Mouse (Mus musculus) layer of hippocampus, adult 8-10 months (tissue): ENCODE data around the gene Bst1. TPM values are rescaled to one million over a fixed set of nuclear protein-coding genes. Genes with fewer than 3 reads are reported as not detected.

Experiments
- DNase-seq, 2 experiments: peaks; one replicate each; pipeline ENCODE4 v3.0.0; 2022; ENCODE audit warnings: low spot score in 2 of 2
- total RNA-seq, 4 experiments: library from RNA; stranded (reverse); gene quantifications; 2 replicates each; pipeline ENCODE4 v1.2.4; 2022

Bst1 gene
- total RNA-seq, 4 experiments from 2014 or later = 0.37 TPM; not detected in 3

- DNase-seq = no peak
Measured at GRCm38 (mm10) chr5:43853868-43854488, 35.3 kb downstream of the Bst1 start.

DNA sequence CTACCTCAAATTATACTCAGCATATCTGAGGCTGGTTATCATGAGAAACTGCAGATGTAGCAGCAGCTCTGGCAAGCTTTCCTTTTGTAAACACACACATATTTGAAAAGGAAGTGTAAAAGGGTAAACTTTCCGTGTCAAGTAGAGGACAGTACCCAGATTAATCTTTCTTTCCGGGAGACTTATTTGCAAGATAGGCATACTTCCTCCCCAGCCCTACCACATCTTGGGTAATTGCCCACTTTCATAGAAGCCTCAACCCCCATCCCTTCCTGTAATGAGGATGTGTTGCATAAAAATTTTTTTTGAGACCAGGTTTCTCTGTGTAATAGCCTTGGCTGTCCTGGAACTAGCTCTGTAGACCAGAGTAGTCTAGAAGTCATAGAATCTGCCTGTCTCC is 37.1 kb downstream of the Bst1 start:
- no peak for DNase-seq

DNA sequence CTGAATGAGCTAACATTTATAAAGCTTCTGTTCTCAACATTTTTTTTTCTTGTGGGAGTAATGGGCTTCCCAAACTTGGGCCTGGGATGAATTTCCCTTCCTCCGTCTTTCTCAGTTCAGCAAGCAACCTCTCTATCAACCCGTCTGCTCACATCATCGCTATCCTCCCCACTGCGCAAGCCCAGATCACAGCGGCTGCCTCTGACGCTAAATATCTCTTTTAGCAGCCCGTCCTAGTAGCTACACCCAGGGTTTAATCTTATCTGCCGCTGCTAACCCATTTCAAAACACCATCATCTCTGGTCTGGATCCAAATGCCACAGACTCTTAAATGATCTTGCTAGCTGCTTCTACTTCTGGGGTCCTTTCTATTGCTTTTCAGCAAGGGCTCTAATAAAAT is 41.0 kb downstream of the Bst1 start:
- DNase-seq = no peak

DNA sequence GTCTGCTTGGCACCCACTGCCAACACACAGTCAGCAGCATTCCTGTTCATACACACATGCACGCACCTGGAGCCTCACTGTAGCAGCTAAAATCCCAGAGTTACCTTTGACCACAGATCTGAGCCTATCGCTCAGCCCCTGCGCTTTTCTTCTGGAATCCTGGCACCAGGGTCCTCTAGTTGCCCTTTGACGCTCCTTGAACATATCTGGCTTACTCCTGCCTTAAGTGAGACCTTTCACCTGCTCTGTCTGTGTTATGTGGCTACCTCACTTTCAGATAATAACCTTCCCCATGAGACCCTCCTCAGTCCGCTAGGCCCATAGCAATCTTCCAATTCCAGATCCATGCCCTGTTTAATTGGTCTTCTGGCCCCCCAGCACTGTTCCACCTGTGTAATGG is 41.4 kb downstream of the Bst1 start:
- DNase-seq = no peak

GRCm38 (mm10) chr5:43860670-43861431 is 42.2 kb downstream of the Bst1 start:
- DNase-seq = no peak

DNA sequence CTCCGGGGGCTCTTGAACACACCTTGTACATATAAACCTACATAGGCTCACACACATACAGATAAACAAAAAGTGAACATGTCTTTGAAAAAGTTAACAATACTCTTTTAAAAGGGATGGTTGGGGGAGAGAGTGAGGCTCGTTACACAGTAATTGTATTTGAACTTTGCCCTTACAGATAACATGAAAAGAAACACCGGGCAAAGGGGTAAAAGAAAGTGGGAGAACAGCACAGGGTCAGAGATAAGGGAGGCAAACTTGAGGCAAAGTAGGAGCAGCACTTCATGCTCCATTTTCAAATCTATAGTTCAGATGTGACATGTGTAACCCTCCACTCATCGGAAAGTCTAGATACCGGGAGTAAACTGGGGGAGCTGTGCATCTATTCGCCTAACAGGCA is 45.0 kb downstream of the Bst1 start:
- DNase-seq = no peak

DNA sequence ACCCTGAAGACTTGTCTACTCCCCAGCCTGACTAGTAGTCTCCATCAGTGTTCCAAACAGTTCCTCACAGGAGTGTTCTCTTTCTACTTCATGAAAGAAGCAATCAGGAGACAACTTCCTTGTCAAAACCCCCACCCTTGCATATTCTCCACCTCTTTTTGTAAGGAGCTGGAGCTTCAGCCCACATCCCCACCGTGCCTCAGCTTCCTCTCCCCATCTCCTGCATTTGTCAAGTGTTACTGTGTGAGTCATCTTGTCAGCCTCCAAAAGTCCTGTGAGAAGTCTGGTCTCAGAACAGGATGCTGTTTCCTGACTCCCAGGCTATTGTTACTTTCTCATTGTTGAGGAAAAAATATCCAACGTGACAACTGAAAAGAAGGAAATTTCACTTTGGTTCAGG is 46.6 kb downstream of the Bst1 start:
- DNase-seq = no peak

DNA sequence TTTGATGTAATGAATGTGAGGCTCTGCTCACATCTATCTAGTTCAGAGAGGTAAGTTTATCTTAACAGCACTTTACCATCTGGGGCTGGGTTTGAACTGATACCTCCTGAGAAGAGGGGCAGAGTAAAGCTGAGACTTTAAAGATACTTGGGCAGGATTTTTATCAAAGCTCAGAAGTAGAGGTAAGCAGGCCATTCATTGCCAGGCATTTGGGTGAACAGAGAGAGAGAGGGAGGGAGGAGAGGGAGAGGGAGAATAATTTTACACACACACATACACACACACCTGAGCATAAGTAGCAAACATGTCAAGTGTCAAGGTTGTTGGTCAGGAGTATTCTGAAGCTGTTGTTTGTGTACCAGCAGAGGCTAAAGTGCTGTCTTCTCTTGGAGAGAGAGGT is 49.6 kb downstream of the Bst1 start, which contains the start of gene Cd38:
Gene Cd38, plus strand, starts transcription at position 301 of the 400 bp plus-strand sequence.
- DNase-seq = no peak

GRCm38 (mm10) chr5:43868711-43869600 is 50.3 kb downstream of the Bst1 start:
- peak in 1 of 2 experiments; percentile 17 for DNase-seq

- DNase-seq = no peak
Measured at GRCm38 (mm10) chr5:43871845-43872244, 53.2 kb downstream of the Bst1 start.

DNA sequence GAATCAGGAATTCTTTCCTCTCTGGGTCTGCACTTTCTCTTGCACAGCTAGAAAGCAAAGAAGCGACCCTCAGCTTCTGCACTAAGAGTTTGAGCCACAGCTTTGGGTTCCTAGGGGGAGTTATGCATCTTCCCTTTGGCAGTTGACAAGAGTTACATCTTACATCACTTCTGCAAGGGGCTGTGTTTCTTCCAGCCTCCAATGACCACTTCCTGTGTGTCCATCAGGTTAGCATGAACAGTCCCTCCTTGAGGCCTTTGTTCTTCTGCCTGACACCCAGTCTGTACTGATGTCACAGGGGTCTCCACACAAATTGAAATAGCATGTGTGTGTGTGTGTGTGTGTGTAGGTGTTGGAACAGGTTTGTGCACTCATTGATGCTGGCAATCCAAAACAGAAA is 54.0 kb downstream of the Bst1 start:
- DNase-seq = no peak

GRCm38 (mm10) chr5:43882034-43882433 is 63.3 kb downstream of the Bst1 start:
- DNase-seq = no peak

- no peak for DNase-seq
Measured at GRCm38 (mm10) chr5:43885060-43885820, 66.6 kb downstream of the Bst1 start.

- peak in 1 of 2 experiments; percentile 38 for DNase-seq
Measured at GRCm38 (mm10) chr5:43892386-43892785, 73.7 kb downstream of the Bst1 start.

Other genes with a start within 250 kb of the Bst1 start
- gene Cc2d2a, start 156.5 kb upstream of the Bst1 start, total RNA-seq = 10 to 100 TPM; 19.5 to 26.2 (median 21.2) TPM
- 100 to 1,000 TPM in 1 of 4 experiments, 10 to 100 TPM in 3; 80.2 to 102 (median 94.4) TPM for gene Fbxl5, start 2.8 kb downstream of the Bst1 start, total RNA-seq
- gene Cd38, start 49.7 kb downstream of the Bst1 start, total RNA-seq = 1 to 10 TPM; 4.5 to 5.9 (median 5.2) TPM
- gene Gm7879, start 94.3 kb downstream of the Bst1 start, total RNA-seq = 10 to 100 TPM in 2 of 4 experiments, 1 to 10 TPM in 2; 5.9 to 10.6 (median 9.9) TPM
- 1 to 10 TPM in 1 of 4 experiments, under 1 TPM in 2, not detected in 1; 0.76 to 1.3 (median 0.87) TPM for gene Fgfbp1, start 162.9 kb downstream of the Bst1 start, total RNA-seq